Mouse (Mus musculus): ENCODE results near the gene St3gal5. TPM values are rescaled to one million over a fixed set of nuclear protein-coding genes. Genes with fewer than 3 reads are reported as not detected.

Gene St3gal5
- total RNA-seq, 2 experiments from 2014 or later: 92.1 to 96.4 TPM

DNA sequence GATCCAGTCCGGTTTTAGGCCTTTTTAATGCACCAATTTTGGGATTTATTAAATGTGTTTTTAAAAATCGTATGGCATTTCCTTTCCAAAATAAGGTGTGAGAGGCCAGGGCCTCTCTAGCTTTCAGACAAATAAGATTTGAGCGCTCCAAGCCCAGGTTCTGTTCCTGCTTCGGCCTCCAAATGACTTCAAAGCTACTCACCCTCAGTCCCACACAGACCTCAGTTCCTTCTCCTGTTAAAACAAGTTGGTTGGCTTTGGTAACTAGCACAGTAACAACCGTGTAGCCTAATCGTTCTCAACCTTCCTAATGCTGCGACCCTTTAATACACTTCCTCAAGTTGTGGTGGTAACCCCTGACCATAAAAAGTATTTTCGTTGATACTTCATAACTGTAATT is 723 bp upstream of the St3gal5 start:
- no peak for DNase-seq (ENCODE audit: extremely low spot score in 1 of 2, low spot score in 1 of 2)

DNA sequence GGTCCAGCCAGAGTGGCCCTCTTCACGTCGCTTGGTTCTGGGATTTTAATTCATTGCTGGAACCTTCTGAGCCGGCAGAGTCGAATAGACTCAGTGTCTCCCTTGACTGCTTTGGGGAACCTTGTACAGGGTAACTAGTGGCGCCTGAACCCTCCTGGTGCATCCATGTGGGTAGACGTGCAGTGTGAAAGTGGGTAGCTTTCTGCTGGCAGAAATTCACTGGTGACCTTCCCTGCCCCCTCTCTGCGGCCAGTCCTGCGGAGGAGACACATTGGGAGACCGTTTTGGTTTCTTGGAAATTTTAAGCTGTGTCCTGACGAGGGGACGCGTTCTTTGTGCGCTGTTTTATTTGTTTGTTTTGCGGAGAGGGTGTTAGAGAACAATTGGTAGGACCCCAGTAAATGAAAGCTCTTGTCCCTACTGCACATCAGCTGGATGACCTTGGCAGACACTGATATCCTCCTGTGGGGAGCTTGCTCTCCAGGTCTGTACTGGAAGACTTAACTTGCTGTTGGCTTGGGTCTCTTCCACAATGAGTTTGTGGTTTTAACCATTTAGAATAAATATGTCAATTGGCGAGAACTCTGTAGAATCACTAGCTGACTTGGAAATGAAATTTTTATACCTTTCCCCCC is 746 bp downstream of the St3gal5 start:
- no peak for DNase-seq (ENCODE audit: extremely low spot score in 1 of 2, low spot score in 1 of 2)

- no peak for DNase-seq (ENCODE audit: extremely low spot score in 1 of 2, low spot score in 1 of 2)
Observed at GRCm38 (mm10) chr6:72098691-72099090, 1.3 kb downstream of the St3gal5 start.

DNA sequence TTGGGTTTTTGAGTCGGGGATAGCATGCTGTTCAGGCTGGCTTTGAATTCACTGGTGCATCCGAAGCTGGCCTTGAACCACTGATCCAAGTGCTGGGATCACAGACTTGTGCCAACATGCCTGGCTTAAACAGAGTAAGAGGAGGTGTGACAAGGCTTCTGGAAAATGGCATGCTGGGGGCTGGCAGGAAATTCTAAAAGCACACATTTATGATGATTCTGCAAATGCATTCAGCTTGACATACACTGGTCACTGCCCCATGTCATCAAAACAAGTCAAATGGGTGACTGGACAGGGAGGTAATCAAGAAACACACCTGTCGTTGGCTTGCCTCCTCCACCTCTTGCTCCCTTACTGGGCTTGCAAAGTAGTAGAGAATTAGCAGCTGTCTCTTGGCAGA is 1.9 kb downstream of the St3gal5 start:
- DNase-seq (ENCODE audit: extremely low spot score in 1 of 2, low spot score in 1 of 2): no peak

- no peak for DNase-seq (ENCODE audit: extremely low spot score in 1 of 2, low spot score in 1 of 2)
Observed at GRCm38 (mm10) chr6:72100171-72100570, 2.8 kb downstream of the St3gal5 start.

- DNase-seq (ENCODE audit: extremely low spot score in 1 of 2, low spot score in 1 of 2): no peak
Observed at GRCm38 (mm10) chr6:72100939-72101338, 3.5 kb downstream of the St3gal5 start.

DNA sequence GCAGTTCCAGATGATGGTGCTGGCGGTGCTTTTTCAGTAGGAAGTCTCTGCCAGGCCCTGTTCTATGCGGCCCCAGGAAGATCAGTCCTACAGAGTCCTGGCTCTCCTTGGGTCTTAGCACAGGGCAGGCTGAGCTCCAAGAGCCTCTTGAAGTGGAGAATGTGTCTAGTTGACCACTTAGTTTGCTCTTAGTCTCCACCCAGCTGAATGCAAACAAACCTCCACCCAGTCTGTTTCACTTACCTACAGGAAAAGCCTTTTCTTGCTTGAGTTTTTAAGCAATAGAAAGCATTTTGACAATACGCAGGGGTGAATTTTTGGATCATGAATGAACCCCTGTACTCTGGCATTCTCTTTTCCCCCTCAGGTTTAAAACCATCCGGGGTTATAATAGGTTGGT is 4.0 kb downstream of the St3gal5 start:
- no peak for DNase-seq (ENCODE audit: extremely low spot score in 1 of 2, low spot score in 1 of 2)

GRCm38 (mm10) chr6:72102066-72102465 is 4.7 kb downstream of the St3gal5 start:
- no peak for DNase-seq (ENCODE audit: extremely low spot score in 1 of 2, low spot score in 1 of 2)

DNA sequence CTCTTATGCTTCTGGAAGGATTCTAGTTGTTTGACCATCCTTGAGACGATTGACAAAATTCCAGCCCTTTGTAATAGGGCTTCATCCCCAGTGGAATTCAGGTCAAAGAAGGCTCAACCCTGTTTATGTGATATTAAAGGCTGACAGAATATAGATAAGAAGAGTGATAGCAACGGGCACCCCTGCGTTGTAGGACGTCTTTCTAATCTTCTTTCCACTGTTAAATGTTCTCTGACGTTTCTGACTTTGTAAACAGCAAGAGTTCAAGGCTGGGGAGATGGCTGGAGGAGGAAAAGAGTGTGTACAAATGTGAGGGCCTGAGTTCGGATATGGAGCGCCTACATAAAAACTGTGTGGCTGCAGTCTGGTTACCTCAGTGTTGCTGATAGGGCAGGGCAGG is 7.1 kb downstream of the St3gal5 start:
- no peak for DNase-seq (ENCODE audit: extremely low spot score in 1 of 2, low spot score in 1 of 2)

- no peak for DNase-seq (ENCODE audit: extremely low spot score in 1 of 2, low spot score in 1 of 2)
Observed at GRCm38 (mm10) chr6:72108941-72109892, 11.8 kb downstream of the St3gal5 start.

- no peak for DNase-seq (ENCODE audit: extremely low spot score in 1 of 2, low spot score in 1 of 2)
Observed at GRCm38 (mm10) chr6:72110577-72110976, 13.2 kb downstream of the St3gal5 start.

DNA sequence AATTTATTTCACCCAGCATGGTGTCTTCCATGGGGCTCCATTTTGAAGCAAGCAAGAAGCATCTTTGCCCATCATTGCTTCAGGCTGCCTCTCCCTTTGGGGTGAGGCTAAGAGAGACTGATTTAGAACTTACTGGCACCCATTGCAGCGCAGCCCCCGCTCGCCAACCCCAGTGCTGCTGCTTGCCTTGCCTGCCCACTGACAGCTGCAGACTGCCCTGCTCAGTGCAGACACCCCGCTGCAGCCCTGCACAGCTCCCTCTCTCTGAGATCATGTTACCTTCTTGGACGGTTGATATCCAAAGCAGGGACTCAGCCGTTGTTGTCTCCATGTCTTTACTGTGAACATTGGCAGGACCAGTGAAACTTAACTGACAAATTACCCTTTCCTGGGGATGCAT is 15.2 kb downstream of the St3gal5 start:
- DNase-seq (ENCODE audit: extremely low spot score in 1 of 2, low spot score in 1 of 2): no peak

- DNase-seq (ENCODE audit: extremely low spot score in 1 of 2, low spot score in 1 of 2): no peak
Observed at GRCm38 (mm10) chr6:72113093-72113702, 15.8 kb downstream of the St3gal5 start.

GRCm38 (mm10) chr6:72114902-72115301 is 17.5 kb downstream of the St3gal5 start:
- DNase-seq (ENCODE audit: extremely low spot score in 1 of 2, low spot score in 1 of 2): no peak

- DNase-seq (ENCODE audit: extremely low spot score in 1 of 2, low spot score in 1 of 2): no peak
Observed at GRCm38 (mm10) chr6:72117322-72117968, 20.1 kb downstream of the St3gal5 start.

GRCm38 (mm10) chr6:72119870-72120269 is 22.5 kb downstream of the St3gal5 start:
- no peak for DNase-seq (ENCODE audit: extremely low spot score in 1 of 2, low spot score in 1 of 2)

DNA sequence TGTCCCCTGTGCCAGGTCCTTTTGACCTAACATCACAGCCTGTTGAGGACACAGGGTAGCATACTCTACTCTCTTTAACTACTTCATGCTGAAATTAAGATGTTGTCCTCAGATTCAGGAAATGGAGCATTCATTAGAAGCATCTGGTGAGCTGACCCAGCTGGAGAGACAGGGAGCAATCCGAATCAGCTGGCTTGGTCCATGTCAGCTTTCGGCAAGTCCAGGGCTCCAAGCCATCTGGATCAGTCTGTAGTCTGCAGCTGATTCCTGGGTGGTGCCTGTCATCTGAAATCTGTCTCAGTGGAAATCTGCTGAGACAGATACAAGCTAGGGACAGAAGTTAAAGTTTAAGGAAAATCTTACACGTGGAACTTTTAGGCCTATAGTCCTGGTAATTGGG is 23.9 kb downstream of the St3gal5 start:
- DNase-seq (ENCODE audit: extremely low spot score in 1 of 2, low spot score in 1 of 2): no peak

DNA sequence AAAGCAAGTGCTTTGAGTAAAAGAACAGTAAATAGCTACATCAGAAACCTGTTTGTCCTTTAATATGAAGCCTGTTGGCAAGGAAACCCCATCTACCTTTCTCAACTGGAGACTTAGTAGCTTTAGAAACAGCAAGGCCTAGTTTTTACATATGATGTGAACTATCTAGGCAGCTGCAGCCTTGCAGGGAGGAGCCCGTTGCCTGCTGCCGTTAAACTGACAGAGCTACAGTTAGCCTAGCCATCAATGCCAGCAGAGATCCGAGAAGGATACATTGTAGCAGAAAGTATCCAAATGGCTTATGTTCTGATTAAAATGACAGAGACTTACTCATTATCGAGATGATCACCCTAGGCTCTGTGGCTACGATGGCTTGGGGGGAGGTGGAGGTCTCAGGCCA is 25.1 kb downstream of the St3gal5 start:
- DNase-seq (ENCODE audit: extremely low spot score in 1 of 2, low spot score in 1 of 2): no peak

DNA sequence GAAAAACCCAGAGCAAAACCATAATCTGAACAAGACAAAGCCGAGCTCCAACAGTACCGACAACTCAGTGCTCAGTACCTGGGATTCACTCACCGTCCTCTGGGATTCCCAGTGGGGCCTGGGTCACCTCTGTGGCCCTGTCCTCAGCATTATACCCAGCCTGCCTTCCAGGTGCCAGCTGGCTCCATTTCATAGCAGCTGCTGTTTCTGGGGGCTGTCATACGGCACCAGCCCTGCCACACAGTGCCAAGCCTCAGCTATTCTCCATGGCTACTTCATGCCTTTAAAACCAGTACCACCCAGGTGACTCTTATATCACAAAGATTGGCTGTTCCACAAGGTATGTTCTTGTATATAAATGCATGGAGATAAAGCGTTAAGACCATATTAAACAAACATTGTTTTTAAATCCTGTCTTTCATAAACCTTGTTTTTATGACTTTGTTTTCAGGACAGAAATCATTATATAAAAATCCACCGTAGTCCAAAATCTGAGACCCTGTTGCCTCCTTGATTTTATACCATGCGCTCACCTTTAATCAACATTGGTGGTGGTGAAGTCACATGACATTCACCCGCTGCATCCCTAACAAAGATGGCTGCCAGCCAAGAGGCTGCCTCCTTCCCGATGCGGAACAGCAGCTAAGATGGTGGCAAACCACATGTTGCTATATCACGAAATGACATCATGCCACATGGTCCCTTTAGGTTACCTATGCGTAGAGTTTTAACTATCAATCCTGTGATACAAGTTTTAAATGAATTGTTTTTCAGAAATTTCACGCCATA is 27.1 kb downstream of the St3gal5 start:
- DNase-seq (ENCODE audit: extremely low spot score in 1 of 2, low spot score in 1 of 2): no peak

Data from layer of hippocampus, postnatal 25 days (tissue).